Mouse (Mus musculus): ENCODE measurements around the gene Tor2a. TPM values are rescaled to one million over a fixed set of nuclear protein-coding genes. Genes with fewer than 3 reads are reported as not detected.

Gene Tor2a
- 17.5 to 24.6 TPM (median 19.5 TPM) in 3 replicates for total RNA-seq (2017)

DNA sequence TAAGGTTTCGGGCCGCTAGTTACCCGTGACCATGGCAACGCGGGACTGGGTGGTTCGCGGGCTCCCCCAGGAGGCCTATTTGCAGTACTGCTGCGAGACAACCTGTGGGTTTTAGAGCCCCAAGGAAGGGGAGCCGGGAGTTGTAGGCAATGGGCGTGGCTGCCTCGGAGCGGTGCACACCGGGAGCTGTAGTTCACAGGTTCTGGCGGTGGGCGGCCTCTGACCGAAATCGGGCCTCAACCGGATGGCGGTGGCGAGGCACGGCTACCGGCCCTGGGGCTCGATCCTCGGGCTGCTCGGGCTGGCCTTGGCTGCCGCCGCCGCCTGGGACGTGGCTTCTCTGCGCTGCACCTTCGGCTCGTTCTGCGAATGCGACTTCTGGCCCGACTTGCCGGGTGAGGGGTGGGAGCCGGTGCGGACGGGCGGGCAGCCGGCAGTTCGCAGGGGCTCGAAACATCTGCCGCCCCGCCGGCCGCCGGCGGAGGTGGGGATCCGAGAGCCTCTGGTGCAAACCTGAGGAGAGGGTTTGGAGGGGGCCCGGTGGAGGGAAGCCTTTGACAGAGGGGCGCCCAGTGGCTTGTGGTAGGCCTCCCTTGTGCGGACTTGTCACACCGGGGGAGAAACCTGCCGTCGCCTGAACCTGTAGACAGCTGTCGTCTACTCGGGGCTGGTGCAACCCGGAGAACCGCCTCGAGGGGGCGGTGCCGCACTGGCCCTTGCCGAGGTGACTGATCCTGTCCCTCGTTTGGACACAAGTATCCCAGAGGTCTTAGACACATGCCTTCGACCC, at the start of gene Tor2a:
Gene Tor2a, plus strand, starts transcription at position 179 of the 790 bp plus-strand sequence.
- peak; percentile 97 for ATAC-seq (replicated peaks; ENCODE audit: insufficient number of reproducible peaks, low FRiP score, low TSS enrichment, poor library complexity, severe bottlenecking)

DNA sequence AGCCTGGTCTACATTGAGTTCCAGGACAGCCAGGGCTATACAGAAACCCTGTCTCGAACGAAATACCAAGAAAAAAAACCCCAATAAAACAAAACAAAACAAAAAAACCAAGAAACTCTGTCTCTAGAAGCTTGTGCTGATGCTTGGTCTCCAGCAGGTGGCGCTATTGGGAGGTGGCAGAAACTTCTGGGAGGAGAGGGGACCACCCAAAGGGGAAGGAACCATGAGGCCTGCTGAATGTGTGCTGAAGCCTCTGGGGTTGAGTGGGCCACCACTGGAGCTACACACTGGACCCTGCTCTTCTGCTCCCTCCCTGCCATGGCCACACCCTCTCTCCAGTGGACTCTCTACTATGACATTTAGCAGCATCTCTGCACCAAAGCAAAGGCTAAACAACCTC, 48.4 kb upstream of the Tor2a start:
- ATAC-seq (replicated peaks; ENCODE audit: insufficient number of reproducible peaks, low FRiP score, low TSS enrichment, poor library complexity, severe bottlenecking): no peak

DNA sequence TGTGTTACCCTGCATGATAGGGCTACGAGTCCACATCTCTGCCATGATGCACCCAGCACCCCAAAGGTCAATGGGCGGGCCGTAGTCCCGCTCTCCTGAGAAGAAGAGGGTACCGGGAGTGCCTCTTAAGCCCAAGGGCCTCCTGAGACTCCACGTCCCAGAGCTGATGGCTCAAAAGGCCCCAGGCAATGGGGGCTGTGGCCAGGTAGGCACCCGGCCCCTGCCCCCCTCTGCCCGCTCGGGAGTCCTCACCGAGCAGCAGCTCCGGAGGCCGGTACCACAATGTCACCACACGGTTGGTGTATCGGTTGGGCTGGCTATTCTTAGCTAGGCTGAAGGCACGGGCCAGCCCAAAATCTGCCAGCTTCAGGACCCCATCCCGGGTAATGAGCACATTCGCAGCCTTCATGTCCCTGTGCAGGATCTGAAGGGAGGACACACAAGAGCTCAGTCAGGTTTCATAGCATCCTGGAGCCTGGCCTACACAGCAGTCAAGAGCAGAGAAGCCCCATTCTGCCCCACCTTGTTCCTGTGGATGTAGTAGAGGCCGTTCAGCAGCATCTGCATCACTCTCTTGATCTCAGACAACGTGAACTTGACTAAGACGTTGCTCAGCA, 47.4 kb upstream of the Tor2a start:
- no peak for ATAC-seq (replicated peaks; ENCODE audit: insufficient number of reproducible peaks, low FRiP score, low TSS enrichment, poor library complexity, severe bottlenecking)

DNA sequence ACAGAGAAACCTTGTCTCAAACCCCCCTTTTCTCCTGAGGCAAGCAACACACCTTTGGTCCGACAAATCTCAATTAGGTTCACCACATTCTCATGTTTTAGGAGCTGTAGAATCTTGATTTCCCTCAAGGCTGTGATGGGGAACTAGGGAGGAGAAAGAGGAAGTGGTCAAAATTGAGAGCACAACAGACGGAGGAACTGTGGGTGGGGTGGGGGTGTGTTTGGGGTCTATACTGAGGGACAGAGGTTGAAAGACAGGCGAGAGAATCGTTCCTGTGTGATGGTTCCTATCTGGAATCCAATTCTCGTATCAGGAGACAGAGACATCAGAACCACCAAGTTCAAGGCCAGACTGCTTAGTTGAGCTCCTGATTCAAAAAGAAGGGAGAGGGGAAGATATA, 46.6 kb upstream of the Tor2a start:
- ATAC-seq (replicated peaks; ENCODE audit: insufficient number of reproducible peaks, low FRiP score, low TSS enrichment, poor library complexity, severe bottlenecking): no peak

DNA sequence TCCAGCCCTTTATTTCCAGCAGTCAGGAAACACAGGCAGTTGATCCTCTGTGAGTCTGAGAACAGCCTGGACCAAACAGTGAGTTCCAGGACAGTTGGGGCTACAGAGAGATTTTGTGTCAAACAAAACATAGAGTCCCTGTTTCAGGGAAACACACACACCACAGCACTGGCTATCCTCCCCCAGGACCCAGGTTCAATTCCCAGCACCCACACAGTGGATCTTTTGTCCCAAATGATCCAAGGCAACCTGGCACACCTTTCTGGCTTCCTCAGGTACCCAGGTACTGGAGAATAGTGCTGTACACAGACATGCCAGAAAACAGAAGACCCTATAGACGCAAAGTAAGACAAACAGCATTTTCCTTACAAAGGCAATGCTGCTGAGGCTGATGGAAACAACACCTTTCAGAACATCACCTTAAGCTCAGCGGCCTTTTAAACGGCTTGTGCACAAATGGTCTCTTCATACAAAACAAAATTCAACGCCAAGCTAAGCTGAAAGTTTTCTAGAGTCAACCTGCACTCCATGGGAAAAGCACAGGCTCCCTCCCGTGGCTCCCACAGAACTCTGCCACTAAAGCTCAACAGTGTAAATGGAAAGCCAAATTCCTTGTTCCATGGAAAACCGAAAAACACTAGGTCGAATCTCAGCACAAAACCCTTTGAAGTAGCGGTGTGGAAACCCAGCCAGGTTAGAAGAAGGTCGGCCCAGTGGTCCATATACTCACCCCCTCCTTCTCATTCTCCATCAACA, 45.6 kb upstream of the Tor2a start:
- no peak for ATAC-seq (replicated peaks; ENCODE audit: insufficient number of reproducible peaks, low FRiP score, low TSS enrichment, poor library complexity, severe bottlenecking)

DNA sequence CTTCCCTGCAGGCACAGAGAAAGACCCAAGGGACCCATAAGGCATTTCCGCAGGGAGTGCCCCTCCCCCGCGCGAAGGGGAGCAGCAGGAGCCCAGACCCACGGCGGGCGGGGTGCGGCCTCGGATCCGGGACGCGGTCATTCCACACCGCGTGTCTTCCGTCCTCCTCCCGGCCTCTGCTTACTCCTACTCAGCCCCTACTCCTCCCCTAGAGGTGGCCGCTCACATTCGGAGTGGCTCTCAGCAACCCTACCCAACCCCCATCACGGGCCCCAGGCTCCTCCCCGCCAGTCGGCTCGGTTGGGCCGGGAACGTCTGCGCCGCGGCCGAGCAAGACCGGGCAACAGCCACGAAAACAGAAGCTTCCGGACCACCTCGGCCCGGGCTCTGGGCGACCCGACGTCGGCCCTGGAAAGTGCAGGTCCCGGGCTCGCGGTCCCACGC, 44.9 kb upstream of the Tor2a start:
- ATAC-seq (replicated peaks; ENCODE audit: insufficient number of reproducible peaks, low FRiP score, low TSS enrichment, poor library complexity, severe bottlenecking): peak; percentile 10; the same call in 1 of the 2 replicates

DNA sequence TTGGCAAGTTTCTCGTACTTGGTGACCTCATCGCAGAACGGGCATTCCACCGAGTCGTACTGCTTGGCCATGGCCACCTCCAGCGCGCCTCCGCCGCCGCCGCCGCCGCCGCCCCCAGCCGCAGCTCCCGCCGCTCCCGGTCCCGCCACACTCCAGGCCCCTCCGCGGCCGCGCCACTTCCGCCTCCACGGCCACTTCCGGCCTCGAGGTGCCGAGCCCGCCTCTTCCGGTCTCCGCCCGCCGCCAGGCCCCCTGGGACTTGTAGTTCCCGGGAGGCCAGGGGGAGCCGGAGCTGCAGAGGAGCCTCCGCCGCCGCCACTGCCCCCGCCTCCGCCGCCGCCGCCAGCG, 44.5 kb upstream of the Tor2a start:
- ATAC-seq (replicated peaks; ENCODE audit: insufficient number of reproducible peaks, low FRiP score, low TSS enrichment, poor library complexity, severe bottlenecking): peak; percentile 29; the same call in 1 of the 2 replicates

DNA sequence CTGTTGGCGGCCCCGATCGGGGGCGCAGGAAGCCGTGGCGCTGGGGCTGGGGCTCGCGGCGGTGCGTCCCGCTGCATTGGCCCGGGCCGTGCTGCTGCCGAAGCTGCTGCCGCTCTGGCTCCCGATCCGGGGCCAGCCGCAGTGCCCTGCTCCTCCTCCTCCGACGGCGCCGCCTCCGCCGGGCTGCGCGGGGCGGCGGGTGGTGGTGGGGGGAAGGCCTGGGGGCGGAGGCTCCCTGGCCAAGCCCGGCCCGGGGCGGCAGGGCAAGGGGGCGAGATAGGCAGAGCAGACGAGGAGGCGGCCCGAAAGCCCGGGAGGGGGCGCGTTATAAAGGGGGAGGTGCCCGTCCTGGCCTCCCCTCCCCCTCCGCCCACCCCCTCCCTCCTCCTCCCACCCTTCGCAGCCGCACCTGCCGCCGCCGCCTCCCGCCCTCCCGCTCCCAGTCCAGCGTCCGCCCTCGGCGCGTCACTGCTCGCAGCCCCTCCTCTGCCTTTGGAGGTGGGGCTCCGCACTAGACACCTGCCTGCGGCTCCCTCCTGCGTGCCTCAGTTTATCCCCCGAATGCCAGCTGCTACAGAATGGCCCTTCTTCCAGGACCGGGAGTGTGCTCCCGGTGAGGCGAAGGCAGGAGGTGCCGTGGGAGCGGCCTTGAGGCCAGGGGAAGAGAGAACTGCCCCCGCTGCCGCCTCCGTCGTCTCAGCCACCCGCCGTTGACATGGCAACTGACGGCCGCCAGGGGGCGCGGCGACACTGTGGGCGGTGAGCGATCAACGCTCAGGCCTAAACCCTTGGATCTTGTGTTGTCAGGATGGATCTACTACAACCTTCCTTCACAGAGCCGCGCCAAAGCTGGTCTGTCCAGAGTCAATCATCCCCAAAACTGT, 43.9 kb upstream of the Tor2a start, which contains the start of gene Cdk9:
Gene Cdk9, minus strand, starts transcription at position 143 of the 884 bp plus-strand sequence.
- peak; percentile 24 for ATAC-seq (replicated peaks; ENCODE audit: insufficient number of reproducible peaks, low FRiP score, low TSS enrichment, poor library complexity, severe bottlenecking)

DNA sequence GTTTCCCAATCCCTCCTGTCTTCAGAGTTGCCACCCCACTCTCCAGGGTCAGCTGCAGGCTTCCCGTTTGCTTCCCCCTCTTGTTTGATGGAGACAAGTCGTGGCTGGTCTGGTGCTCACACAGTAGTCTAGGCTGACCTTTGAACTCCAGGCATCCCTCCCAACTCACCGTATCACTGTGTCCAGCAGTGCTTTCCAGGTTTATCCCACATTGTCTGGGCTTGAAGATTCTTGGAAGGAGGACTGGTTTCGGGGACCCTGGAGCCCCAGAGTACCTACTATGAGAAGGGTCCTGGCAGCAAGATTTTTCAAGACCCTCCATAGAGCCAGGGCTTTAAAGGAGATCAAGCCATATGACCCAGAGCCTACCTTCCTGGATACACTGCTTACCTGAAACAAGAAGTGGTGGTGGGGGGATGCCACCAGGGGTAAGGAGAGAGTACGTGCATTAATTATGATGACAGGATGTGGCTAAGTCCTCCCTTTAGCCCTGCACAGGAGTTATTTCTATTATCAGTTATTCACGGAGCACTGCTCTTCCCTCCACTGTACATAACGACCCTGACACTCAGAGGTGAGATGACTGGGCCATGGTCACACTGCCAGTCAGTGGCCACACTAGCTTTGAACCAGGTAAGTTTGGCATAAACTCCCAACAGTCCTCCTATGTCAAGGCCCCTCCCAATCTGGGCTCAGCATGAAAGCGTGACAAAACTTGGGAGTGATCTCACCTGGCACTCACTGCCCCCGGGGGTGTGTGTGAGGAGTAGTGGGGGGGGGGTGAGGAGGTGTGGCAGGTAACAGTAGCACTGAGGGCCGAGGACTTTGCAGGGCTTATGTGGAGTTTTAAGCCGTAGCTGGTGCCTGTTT, 42.7 kb upstream of the Tor2a start:
- no peak for ATAC-seq (replicated peaks; ENCODE audit: insufficient number of reproducible peaks, low FRiP score, low TSS enrichment, poor library complexity, severe bottlenecking)

DNA sequence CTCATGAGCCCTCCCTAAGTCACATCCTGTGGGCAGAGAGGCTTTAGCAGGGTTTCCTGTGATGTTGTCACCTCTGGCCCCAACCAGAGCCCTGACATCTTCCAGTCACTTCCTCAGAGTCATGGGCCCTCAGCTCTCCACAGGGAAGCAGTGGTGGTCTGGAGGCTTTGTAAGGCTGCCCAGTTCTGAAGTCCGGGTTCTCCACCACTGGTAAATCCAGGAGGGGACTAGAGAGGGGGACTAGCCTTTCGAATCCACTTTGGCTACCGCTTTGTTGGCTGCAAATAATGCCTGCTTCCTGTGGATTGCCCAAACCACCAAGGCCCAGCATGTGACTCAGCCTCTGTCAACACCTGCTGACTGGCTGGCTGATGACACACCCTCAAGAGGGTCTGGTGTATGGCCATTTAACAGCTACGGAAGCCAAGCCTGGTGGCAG, 42.0 kb upstream of the Tor2a start:
- peak; percentile 60 for ATAC-seq (replicated peaks; ENCODE audit: insufficient number of reproducible peaks, low FRiP score, low TSS enrichment, poor library complexity, severe bottlenecking)

DNA sequence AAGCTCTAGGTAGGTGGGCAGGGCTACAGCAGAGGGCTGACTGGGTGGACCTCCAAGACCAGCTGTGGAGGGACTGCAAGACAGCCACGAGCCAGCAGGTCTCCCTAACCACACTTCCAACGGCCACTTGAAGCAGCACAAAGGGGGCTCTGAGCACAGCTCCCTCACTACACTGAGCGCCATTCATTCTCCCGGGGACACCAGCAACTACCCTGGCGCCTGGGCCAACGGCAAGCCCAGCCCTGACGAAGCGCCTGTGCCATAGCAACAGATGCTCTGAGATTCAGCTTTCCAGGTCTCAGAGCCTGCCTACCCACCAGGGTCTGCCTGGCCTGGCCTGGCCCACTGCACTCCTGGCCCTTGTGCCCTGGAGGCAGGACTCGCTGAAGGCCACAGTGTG, 38.3 kb upstream of the Tor2a start:
- ATAC-seq (replicated peaks; ENCODE audit: insufficient number of reproducible peaks, low FRiP score, low TSS enrichment, poor library complexity, severe bottlenecking): no peak

DNA sequence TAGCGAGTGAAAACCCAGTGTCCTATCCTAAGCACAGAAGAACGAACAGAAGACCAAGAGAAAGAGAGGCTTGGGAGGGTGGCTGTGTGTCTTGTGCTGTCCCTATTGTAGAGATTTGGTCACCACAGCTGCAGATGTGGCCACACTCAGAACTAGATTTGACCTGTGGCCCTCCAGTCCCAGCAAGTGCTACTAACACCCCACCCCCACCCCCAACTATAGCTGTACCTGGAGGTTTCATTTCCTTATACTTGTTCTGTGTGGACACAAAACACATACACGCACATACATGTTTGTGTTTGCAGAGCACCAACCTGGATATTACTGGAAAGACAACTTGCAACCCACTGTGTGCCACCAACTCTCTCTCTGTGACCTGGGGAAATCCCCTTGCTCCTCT, 37.0 kb upstream of the Tor2a start:
- no peak for ATAC-seq (replicated peaks; ENCODE audit: insufficient number of reproducible peaks, low FRiP score, low TSS enrichment, poor library complexity, severe bottlenecking)

DNA sequence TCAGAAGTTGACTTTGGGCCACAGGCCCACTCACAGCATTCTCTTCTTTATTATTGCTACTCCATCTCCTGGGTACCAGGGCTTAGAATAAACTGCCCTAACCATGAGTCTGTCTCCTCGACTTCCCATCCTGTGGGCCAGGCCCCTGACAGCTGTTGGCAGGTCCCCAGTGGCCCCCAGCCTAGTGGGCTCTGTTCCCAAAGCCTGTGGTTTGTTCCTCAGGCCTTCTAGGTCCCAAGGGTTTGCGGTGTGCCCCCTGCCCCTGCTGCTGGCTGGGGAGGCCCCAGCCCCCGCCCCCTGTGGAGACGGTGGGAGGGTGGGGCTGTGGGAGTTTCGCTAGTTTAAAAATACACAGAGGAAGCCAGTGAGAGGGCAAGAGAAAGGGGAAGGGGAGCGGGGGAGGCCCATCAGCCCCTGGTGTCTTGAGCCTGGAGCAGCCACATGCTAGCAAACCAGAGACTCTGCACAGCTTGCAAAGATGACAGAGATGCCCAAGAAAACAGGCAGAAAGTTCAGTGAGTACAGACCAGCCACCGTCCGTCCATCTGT, 36.3 kb upstream of the Tor2a start, which contains the start of gene Sh2d3c:
Gene Sh2d3c, plus strand, starts transcription at position 375 of the 549 bp plus-strand sequence.
- ATAC-seq (replicated peaks; ENCODE audit: insufficient number of reproducible peaks, low FRiP score, low TSS enrichment, poor library complexity, severe bottlenecking): peak; percentile 24

DNA sequence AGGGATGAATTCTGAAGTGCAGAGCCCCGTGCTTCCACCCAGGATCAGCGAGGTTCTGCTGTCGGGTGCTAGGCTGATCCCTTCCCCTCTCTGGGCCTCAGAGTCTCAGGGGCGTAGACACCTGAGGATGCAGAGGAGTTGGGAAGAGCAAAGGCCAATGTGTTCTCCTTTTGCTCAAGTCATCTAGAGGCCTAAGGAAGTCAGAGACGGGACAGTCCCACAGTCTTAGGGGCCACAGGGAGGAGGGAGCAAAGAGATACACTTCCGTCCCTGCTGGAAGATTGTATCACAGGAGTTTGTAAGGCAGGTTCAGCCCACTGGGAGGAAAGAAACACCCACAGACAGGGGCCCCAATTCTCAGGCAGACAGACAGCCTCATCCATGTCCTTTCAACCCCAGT, 35.0 kb upstream of the Tor2a start:
- peak; percentile 66 for ATAC-seq (replicated peaks; ENCODE audit: insufficient number of reproducible peaks, low FRiP score, low TSS enrichment, poor library complexity, severe bottlenecking)

DNA sequence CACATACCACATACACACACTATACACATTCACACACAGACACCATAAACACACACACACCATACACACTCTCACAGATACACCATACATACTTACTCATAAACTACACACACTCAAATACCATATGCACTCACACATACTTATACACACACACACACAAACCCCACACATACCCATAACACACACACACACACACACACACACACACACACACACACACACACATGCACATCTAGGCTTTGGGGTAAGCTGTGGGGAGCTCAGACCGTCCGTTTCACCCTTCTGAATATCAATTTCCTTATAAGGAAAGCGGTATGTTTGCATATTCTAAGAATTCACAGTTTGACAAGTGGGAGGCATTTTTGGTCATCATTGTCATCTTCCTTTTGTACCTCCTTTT, 34.5 kb upstream of the Tor2a start:
- no peak for ATAC-seq (replicated peaks; ENCODE audit: insufficient number of reproducible peaks, low FRiP score, low TSS enrichment, poor library complexity, severe bottlenecking)

DNA sequence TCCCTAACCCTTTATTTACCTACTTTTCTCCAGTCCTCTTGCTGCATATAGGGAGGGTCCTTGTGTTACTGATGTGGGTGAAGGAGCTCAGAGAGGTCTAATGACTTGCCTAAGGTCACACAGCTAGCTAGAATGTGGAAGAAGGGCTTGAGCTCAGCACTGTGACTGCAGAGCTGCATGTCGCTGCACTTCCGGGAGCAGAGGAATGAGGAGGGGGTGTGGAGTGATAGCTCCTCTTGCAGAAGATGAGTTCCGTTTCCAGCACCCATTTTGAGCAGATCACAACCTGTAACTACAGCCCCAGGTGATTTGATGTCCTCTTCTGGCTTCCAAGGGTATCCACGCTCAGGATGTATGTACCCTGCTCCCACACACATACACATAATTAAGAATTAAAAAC, 32.9 kb upstream of the Tor2a start:
- no peak for ATAC-seq (replicated peaks; ENCODE audit: insufficient number of reproducible peaks, low FRiP score, low TSS enrichment, poor library complexity, severe bottlenecking)

Data from monocyte, adult 5-6 weeks (primary cell).